Mouse (Mus musculus) limb, embryonic 13.5 days (tissue): ENCODE results near the gene Gm10959. TPM values are rescaled to one million over a fixed set of nuclear protein-coding genes. Genes with fewer than 3 reads are reported as not detected.

Experiments
- ATAC-seq: fragments of 200-750 bp; cut with Nextera tagmentation; 2 replicates; pipeline ENCODE4 v1.8.0; 2017; ENCODE audit warnings: low read depth, moderate number of reproducible peaks, moderate TSS enrichment; ENCODE audit not compliant: low FRiP score
- H3K27ac ChIP-seq: fragments of 300-500 bp; sonication (generic); 2 replicates; pipeline ENCODE4 v1.5.1; 2015; ENCODE audit warnings: inconsistent platforms, mild to moderate bottlenecking, moderate library complexity
- H3K27me3 ChIP-seq: fragments of 300-500 bp; sonication (generic); 2 replicates; pipeline ENCODE4 v1.6.1; 2015; ENCODE audit warnings: mild to moderate bottlenecking, inconsistent platforms
- H3K36me3 ChIP-seq: fragments of 300-500 bp; sonication (generic); 2 replicates; pipeline ENCODE4 v1.6.1; 2015; ENCODE audit warnings: inconsistent platforms, mild to moderate bottlenecking, moderate library complexity
- H3K4me1 ChIP-seq: fragments of 300-500 bp; sonication (generic); 2 replicates; pipeline ENCODE4 v1.6.1; 2015; ENCODE audit warnings: inconsistent platforms
- H3K4me2 ChIP-seq: fragments of 300-500 bp; sonication (generic); replicated peaks from 2 replicates; pipeline ENCODE4 v1.6.1; 2015; ENCODE audit warnings: inconsistent platforms, mild to moderate bottlenecking, moderate library complexity
- H3K4me3 ChIP-seq: fragments of 300-500 bp; sonication (generic); 2 replicates; pipeline ENCODE4 v1.5.1; 2015; ENCODE audit warnings: moderate library complexity, mild to moderate bottlenecking, inconsistent platforms
- H3K9ac ChIP-seq: fragments of 300-500 bp; sonication (generic); 2 replicates; pipeline ENCODE4 v1.6.1; 2015; ENCODE audit warnings: mild to moderate bottlenecking, inconsistent platforms
- H3K9me3 ChIP-seq: fragments of 300-500 bp; sonication (generic); 2 replicates; pipeline ENCODE4 v1.6.1; 2016; ENCODE audit warnings: inconsistent platforms
- WGBS: fragments of 180-500 bp; shearing (Covaris S2); methylation state at CpG from one replicate; pipeline ENCODE4 v1.1.7; 2015; 5-methylcytosine and 5-hydroxymethylcytosine counted together
- polyA plus RNA-seq: library from polyadenylated mRNA; unstranded; fragments of >200 nt; fragmentation: Nextera tagmentation; extraction: Ambion mirVana; gene quantifications from 2 replicates; pipeline ENCODE4 v1.2.1, GENCODE M21; 2015

The Gm10959 gene
- polyA plus RNA-seq, 1 experiment from 2014 or later: not detected

DNA sequence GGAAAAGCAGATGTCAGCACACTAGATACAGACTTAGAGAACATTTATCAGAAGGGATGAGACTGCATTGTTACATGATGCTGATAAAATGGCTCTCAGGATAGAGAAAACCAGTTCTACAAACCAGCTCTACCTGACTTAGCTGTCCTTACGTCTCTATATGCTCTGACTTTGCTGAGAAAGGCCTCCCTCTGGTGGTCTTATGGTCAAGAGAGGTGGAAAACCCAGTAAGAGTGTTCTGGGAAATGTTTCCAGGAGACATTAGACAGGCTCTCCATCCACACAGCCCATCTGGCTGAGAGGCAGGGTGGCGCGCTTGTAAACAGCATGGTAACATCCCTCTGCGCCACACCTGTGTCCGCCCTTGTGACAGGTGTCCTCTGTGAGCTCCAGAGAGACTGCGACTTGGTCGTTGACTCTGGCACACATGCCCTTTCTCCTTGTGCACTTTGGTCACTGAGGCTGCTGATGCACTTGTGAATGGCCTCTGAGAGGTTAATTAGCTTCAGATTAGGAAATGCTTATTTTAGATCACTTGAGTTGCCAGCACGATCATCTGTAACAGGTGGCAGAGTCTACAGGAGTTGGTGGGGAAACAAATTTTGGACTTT, 40.4 kb downstream of the Gm10959 start:
- Histone ChIP-seq H3K36me3 (no peaks in the 10 kb centered on the region), H3K9me3 (no peaks in the 10 kb centered on the region), H3K4me3 (no peak overlapping the region), H3K27ac (no peak overlapping the region), H3K4me2 (no peak overlapping the region), H3K4me1 (no peaks in the 10 kb centered on the region), H3K27me3 (no peaks in the 10 kb centered on the region), H3K9ac (no peak overlapping the region)
- no peak for ATAC-seq
- 83% methylated on average over 8 of the region's 8 CpGs for WGBS

DNA sequence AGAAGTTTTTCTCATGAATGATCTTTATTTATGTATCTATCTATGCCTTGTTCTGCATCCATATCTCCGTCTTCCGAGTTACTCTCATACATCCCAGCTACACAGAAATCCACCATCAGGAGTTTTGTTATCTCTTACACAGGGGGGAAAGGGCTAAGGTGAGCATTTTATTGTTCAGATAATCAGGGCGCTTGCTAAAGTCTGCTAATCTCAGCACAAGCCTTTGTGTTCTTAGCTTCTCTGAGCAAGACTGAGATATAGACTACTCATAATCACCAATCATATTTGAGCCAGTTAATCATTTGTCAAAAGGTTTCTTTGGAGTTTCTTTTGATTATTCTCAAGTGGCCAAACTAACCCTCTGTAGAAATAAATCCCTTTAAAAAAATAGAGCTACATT, 41.6 kb downstream of the Gm10959 start:
- no peak overlapping the region for H3K27ac ChIP-seq
- no peak for ATAC-seq
- no peaks in the 10 kb centered on the region for H3K9me3 ChIP-seq
- WGBS: 88% methylated on average over 3 of the region's 3 CpGs
- H3K27me3 ChIP-seq: no peaks in the 10 kb centered on the region
- no peaks in the 10 kb centered on the region for H3K4me1 ChIP-seq
- H3K9ac ChIP-seq: no peak overlapping the region
- H3K4me3 ChIP-seq: no peak overlapping the region
- H3K36me3 ChIP-seq: no peaks in the 10 kb centered on the region
- H3K4me2 ChIP-seq: no peak overlapping the region

DNA sequence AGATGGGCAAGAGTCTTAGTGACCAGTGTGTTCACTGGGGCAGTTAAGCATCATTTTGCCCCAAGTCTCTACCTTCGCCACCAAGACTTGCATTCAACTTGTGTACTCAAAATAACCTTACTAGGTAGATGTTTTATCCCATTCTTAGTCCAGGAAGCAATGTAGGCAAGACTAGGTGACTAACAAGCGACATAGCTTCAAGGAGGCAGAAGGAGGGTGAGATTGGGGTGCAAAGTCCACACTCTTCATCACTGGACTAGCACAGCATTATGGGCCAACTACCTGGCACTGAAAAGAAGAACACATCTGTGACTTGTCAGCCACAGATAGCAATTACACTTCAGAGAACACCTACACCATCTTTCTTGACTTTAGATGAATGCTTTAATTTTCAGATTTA, 42.3 kb downstream of the Gm10959 start:
- no peaks in the 10 kb centered on the region for H3K9me3 ChIP-seq
- 85% methylated on average over 2 of the region's 2 CpGs for WGBS
- H3K4me3 ChIP-seq: no peak overlapping the region
- H3K4me2 ChIP-seq: no peak overlapping the region
- no peaks in the 10 kb centered on the region for H3K27me3 ChIP-seq
- no peaks in the 10 kb centered on the region for H3K4me1 ChIP-seq
- no peaks in the 10 kb centered on the region for H3K36me3 ChIP-seq
- ATAC-seq: no peak
- H3K27ac ChIP-seq: no peak overlapping the region
- no peak overlapping the region for H3K9ac ChIP-seq

DNA sequence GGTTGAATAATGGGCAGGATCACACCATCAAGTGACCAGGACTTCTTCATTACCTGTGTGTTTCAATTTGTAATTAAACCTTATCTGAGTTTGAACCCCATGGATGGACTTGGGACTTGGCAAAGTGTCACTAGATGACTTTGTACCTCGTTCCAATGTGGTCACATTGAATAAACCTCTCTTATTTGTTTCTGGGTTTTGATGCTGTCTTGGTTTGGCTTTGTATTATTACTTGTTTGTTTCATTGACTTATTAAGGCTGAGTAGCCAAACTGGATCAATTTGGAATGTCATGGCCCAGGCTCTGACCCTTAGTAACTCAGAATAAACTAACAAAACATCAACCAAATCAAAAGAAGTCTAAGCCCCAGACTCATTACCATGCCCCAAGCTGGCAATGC, 47.6 kb downstream of the Gm10959 start:
- Histone ChIP-seq H3K4me1 (no peaks in the 10 kb centered on the region), H3K9me3 (no peaks in the 10 kb centered on the region), H3K36me3 (no peaks in the 10 kb centered on the region), H3K4me3 (no peak overlapping the region), H3K9ac (no peak overlapping the region), H3K27ac (no peak overlapping the region), H3K4me2 (no peak overlapping the region), H3K27me3 (no peaks in the 10 kb centered on the region)
- no peak for ATAC-seq
- WGBS: 88% methylated on average over 1 of the region's 1 CpGs

DNA sequence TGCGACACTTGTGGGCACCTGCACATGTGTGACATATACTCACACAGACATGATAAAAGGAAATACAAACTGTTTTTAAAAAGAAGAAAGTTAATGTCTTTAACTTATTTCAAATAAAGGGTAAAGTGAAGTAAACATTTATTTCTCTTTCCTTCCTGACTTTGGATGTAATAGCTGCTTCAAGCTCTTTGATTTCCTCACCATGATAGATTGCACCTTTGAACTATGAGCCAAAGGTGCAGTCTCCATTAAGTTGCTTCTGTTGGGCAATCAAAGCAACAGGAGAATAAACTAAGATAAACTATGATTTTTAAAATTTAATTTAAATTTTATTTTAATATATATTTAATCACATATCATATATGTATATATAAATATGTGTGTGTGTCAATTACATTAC, 50.9 kb downstream of the Gm10959 start:
- Histone ChIP-seq H3K9ac (no peak overlapping the region), H3K4me3 (no peak overlapping the region), H3K27ac (no peak overlapping the region), H3K4me2 (no peak overlapping the region), H3K4me1 (no peaks in the 10 kb centered on the region), H3K36me3 (no peaks in the 10 kb centered on the region), H3K9me3 (no peaks in the 10 kb centered on the region), H3K27me3 (no peaks in the 10 kb centered on the region)
- no peak for ATAC-seq
- 100% methylated on average over 1 of the region's 1 CpGs for WGBS

DNA sequence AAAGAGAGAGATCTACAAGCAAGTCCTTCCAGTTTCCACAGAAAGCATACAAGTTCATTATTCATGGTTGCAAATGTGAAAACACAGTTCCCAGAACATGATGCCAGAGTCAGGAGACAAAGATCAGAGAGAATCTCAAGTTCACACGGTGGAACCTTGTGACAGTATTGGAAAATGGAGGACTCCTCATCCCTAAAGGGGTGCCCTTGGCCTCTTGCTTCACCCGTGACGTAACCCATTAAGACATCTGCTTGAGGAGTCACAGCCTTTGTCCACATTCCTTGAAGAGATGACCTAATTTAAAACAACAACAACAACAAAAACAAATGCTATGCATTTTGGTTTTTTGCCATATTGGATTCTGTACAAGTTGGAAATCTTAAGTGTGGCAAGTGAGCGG, 54.1 kb downstream of the Gm10959 start:
- H3K9me3 ChIP-seq: no peaks in the 10 kb centered on the region
- no peak for ATAC-seq
- no peak overlapping the region for H3K4me3 ChIP-seq
- no peaks in the 10 kb centered on the region for H3K36me3 ChIP-seq
- no peak overlapping the region for H3K27ac ChIP-seq
- WGBS: 89% methylated on average over 4 of the region's 4 CpGs
- no peaks in the 10 kb centered on the region for H3K27me3 ChIP-seq
- H3K4me2 ChIP-seq: no peak overlapping the region
- H3K9ac ChIP-seq: no peak overlapping the region
- H3K4me1 ChIP-seq: peaks cover 7% of the 10 kb centered on the region

Other genes starting within 250 kb of the Gm10959 start
- gene Pde5a, start 190.4 kb downstream of the Gm10959 start, polyA plus RNA-seq: 3.3 and 3.7 TPM in 2 replicates
- 0.45 and 1.5 TPM in 2 replicates for gene Fabp2, start 24.3 kb downstream of the Gm10959 start, polyA plus RNA-seq
- gene 1810037I17Rik, start 4.8 kb upstream of the Gm10959 start, polyA plus RNA-seq: 79.8 and 85.7 TPM in 2 replicates
- gene Usp53, start 65.2 kb upstream of the Gm10959 start, polyA plus RNA-seq: 6.1 and 6.7 TPM in 2 replicates
- gene Myoz2, start 115.7 kb upstream of the Gm10959 start, polyA plus RNA-seq: 16.3 and 18.3 TPM in 2 replicates